Mouse (Mus musculus) left cerebral cortex, adult 18-20 months (tissue): ENCODE measurements around the gene Ppp1r32. TPM values are rescaled to one million over a fixed set of nuclear protein-coding genes. Genes with fewer than 3 reads are reported as not detected.

ENCODE experiments used
- DNase-seq, 2 experiments: peaks; one replicate each; pipeline ENCODE4 v3.0.0; 2021 to 2022; ENCODE audit warnings: low spot score in 2 of 2, mixed read lengths in 1 of 2
- total RNA-seq, 2 experiments: library from RNA; stranded (reverse); gene quantifications; 2 replicates each; pipeline ENCODE4 v1.2.3; 2021

Gene Ppp1r32
- total RNA-seq, 2 experiments from 2014 or later: 0.77 to 0.91 TPM

GRCm38 (mm10) chr19:10425484-10426270 is 57.1 kb downstream of the Ppp1r32 start:
- no peak for DNase-seq

- DNase-seq: no peak
Observed at GRCm38 (mm10) chr19:10424751-10425150, 58.0 kb downstream of the Ppp1r32 start.

Other genes with a start within 250 kb of the Ppp1r32 start
- gene Myrf, start 242.2 kb downstream of the Ppp1r32 start, total RNA-seq: 10 to 100 TPM; 14.1 to 17.2 TPM
- 10 to 100 TPM; 82.5 to 83.4 TPM for gene Dagla, start 178.1 kb downstream of the Ppp1r32 start, total RNA-seq
- 100 to 1,000 TPM; 267 to 301 TPM for gene Syt7, start 93.8 kb downstream of the Ppp1r32 start, total RNA-seq
- gene Lrrc10b, start 25.5 kb downstream of the Ppp1r32 start, total RNA-seq: 10 to 100 TPM; 12.7 to 27.8 TPM
- 10 to 100 TPM; 76.8 to 79.5 TPM for gene Cpsf7, start 42.3 kb upstream of the Ppp1r32 start, total RNA-seq
- gene Sdhaf2, start 43.2 kb upstream of the Ppp1r32 start, total RNA-seq: 10 to 100 TPM; 52.9 to 53.4 TPM
- gene Tmem216, start 73.3 kb upstream of the Ppp1r32 start, total RNA-seq: 10 to 100 TPM; 11.3 to 11.6 TPM
- gene Cyb561a3, start 94.2 kb upstream of the Ppp1r32 start, total RNA-seq: 10 to 100 TPM in 1 of 2 experiments, 1 to 10 TPM in 1; 9.4 to 10.8 TPM
- gene Tmem138, start 94.4 kb upstream of the Ppp1r32 start, total RNA-seq: 10 to 100 TPM; 11.0 to 12.3 TPM
- gene Ddb1, start 122.4 kb upstream of the Ppp1r32 start, total RNA-seq: 100 to 1,000 TPM; 193 to 195 TPM
- gene Tkfc, start 122.7 kb upstream of the Ppp1r32 start, total RNA-seq: 10 to 100 TPM; 15.6 to 17.1 TPM
- gene Vwce, start 151.3 kb upstream of the Ppp1r32 start, total RNA-seq: under 1 TPM; 0.66 to 1.00 TPM
- gene Pga5, start 195.1 kb upstream of the Ppp1r32 start, total RNA-seq: not detected
- 10 to 100 TPM; 21.7 to 25.8 TPM for gene Vps37c, start 205.8 kb upstream of the Ppp1r32 start, total RNA-seq